Mouse (Mus musculus): ENCODE results near the gene Slc12a3.
A peak's percentile ranks its signal among the peaks of the same experiment; 100 is the strongest.
"Not testable (repeated sequence)": the region's sequence is repeated elsewhere in the genome, so short reads cannot be mapped to it uniquely, and the experiment has no call there.

The Slc12a3 gene

DNA sequence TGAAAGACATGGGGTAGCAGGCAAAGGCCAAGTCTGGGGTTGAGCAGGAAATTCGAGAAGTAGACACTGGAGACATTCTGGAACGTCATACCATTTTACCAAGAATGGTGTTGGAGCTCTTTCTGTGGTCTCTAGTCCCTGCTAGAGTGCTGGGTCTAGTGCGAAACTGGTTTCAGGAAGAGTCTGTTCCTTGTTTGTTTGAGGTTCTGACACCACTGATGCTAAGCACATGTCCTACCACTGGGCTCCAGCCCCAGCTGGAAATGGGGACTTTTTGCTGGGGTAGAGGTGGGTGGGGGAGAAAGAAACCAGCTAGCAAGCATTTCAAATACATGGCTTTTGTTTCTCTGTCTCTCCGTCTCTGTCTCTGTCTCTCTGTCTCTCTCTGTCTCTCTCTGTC is 48.0 kb downstream of the Slc12a3 start:
- DNase-seq = no peak

DNA sequence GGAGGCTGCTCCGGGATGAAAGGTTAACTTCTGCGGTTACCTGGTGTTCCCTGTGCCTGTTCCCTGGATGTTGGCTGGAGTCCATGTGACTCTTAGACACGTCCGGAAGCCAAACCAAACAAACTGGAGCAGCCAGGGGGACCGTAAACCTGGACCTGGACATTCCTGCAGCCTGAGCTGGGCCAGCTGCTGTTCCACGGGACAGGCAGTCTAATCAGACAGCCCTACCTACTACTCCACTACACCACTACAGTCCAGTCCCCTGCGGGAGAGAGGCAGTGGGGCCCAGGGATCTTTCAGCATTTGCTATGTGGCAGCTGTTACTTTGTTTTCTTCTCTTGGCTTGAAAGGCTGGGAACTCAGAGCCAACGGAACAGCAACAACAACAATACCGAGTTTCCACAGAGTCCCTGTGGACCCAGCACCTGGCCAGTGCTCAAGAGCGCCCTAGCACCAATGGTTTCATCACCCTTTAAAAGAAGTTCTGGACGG is 48.8 kb downstream of the Slc12a3 start:
- no peak for DNase-seq

GRCm38 (mm10) chr8:94378763-94379415 is 49.9 kb downstream of the Slc12a3 start:
- no peak for DNase-seq

DNA sequence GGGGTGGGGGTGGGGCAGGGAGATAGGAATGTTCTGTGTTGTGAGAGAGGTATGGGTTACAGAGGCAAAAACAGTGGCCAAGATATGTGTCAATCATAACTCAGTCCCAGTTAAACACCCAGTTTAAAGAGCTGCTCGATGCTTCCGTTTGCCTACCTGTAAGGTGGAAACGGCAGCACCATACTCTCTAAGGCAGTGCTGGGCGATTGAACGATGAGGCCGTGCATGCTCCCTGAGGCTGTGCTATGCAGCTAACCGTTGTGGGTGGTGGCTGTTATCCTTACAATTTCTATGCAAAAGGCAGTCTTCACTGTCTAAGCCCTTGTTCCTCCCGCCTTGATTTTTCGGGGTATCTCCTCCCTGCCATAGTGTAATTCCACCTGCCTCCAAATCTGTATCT is 50.7 kb downstream of the Slc12a3 start:
- no peak for DNase-seq

- no peak for DNase-seq
Observed at GRCm38 (mm10) chr8:94384166-94384565, 55.2 kb downstream of the Slc12a3 start.

GRCm38 (mm10) chr8:94385506-94386213 is 56.7 kb downstream of the Slc12a3 start:
- peak; percentile 21 for DNase-seq

DNA sequence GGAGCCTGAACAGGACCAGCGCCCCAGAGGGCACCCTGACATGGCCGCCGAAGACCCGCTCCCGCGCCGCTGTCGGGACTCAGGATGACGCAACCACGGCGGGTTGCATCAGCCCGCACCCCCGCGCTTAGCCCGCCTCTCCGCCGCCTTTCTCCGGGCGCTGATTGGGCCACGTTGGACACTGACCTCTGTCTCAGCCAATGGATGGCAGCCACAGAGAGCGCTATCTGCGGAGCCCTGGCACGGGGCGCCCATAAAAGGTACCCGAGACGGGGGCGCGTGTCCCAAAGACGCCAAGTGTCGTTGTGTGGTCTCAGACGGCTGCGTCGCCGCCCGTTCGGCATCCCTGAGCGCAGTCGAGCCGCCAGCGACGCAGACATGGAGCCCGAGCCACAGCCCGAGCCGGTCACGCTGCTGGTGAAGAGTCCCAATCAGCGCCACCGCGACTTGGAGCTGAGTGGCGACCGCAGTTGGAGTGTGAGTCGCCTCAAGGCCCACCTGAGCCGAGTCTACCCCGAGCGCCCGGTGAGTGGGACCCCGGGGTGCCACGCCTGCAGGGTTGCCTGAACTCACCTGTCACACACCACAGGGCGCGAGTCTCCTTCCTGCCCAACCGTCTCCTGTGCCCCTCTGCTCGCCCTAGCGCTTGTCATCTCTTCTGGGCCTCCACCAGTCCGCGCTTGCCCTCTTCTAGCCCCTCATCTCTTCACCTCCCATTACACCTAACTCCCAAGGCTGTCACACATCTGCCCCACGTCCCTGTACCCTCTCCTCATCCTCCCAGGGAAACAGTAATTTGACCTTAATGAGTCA is 57.4 kb downstream of the Slc12a3 start, which contains the start of gene Herpud1:
TSS of gene Herpud1 (plus strand) at position 225 of the 813 bp plus-strand sequence.
- peak; percentile 98 for DNase-seq

GRCm38 (mm10) chr8:94387027-94387684 is 58.2 kb downstream of the Slc12a3 start:
- DNase-seq = peak; percentile 71

DNA sequence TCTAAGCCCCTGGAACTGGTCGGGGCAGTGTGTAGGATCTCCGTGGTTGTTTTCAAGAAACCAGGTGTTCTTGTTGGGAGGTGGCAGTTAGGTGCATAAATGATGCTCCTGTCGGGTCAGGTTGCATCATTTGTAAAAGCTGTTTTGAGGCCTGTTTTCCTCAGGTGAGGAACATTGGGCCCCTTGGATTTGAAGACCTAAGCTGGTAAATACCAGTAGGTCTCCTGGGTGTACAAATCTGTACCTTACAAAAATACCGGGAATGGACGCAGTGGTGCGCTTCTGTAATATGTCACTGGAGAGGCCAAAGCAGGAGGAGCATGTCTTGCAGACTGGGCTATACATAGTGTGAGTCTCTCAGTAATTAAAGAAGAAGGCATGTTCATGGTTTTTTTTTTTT is 58.8 kb downstream of the Slc12a3 start:
- DNase-seq = no peak

DNA sequence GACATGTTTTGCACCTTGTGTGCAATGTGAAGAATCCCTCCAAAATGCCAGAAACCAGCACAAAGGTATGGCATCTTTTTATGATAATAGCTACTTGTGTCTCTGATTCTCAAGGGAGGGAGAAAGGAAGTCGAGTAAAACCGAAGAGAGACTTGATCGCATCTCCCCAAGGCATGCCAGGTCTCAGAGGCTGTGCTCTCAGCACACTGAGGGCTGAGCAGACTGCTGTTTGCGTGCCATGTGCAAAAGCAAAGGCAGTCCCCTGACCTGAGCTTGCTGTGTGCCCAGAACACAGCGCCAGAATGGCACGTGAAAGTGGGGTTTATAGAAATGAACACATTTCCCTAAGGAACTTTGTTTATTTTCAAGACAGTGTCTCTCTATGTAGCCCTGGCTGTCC is 60.5 kb downstream of the Slc12a3 start:
- no peak for DNase-seq

GRCm38 (mm10) chr8:94390429-94390828 is 61.4 kb downstream of the Slc12a3 start:
- DNase-seq = no peak

DNA sequence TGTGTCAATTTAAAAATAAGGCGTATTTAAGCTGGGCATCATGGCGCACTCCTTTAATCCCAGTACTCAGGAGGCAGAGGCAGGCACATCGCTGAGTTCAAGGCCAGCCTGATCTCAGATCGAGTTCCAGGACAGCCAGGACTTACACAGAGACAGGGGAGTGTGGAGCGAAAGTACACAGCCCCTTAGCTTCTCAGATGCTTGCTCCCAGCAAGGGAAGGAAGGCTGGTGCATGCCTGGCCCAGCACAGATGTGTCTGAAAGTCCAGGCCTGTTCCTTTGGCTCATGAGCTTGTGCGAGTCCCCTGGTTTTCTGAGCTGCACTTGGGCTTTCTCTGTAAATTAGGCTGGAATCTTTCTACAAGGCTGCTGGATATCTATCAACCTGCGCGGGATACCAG is 61.9 kb downstream of the Slc12a3 start:
- no peak for DNase-seq

GRCm38 (mm10) chr8:94392147-94392546 is 63.1 kb downstream of the Slc12a3 start:
- DNase-seq = no peak

DNA sequence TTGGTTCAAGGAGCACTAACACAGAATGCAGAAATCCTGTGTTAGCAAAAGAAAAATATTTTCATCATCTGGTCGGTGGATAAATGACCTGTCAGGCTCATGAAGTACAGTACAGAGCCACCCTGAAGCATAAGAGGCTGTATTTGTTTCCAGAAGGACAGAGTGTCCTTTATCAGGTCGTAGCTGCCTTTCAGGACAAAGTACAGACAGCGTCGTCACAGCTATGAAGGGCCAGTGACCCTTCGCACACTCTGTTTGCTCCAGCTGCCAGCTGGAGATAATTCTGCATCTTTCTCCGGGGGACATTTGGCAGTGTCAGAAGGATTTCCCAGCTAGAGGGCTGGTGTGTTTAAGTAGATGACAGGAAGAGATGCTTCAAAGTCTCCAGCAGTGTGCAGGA is 63.6 kb downstream of the Slc12a3 start:
- no peak for DNase-seq

- DNase-seq = no peak
Observed at GRCm38 (mm10) chr8:94395851-94396540, 67.0 kb downstream of the Slc12a3 start.

GRCm38 (mm10) chr8:94396964-94397657 is 68.1 kb downstream of the Slc12a3 start:
- peak; percentile 50 for DNase-seq

GRCm38 (mm10) chr8:94398587-94398986 is 69.6 kb downstream of the Slc12a3 start:
- peak; percentile 63 for DNase-seq

DNA sequence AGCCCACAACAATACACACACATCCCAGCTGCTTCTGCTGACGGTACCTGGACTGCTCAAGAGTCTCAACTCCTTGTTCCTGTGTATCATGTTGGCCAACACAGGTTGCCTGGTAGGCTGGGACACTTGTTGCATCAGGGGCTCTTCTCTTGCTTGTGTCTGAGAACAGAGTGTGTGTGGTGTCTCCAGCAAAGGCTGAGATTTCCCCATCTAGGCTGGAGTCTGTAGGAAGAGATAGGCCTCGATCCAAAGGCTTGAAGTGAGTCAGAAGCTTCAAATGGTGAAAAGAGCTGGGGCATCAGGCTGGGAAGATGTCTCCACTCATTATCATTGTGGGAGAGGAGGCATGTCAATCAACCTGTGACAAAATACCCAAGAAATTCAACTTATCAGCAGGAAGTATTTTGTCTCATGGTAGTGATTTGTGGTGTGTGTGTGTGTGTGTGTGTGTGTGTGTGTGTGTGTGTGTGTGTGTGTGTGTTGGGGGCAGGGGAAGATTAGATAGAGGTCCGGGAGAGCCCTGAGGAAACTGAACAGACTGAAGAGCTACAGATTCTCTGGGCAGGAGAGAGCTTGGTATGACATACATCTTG is 70.5 kb downstream of the Slc12a3 start:
- DNase-seq = no peak

DNA sequence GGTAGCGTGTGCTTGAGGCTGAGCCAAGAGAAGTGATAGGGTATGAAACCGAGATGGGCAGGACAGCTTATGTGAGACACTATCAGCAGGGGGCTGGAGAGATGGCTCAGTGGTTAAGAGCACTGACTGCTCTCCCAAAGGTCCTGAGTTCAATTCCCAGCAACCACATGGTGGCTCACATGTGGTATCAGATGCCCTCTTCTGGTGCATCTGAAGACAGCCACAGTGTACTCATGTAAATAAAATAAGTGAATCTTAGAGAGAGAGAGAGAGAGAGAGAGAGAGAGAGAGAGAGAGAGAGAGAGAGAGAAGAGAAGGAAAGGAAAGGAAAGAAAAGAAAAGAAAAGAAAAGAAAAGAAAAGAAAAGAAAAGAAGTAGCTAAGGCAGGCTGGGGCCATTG is 71.0 kb downstream of the Slc12a3 start:
- DNase-seq = not testable (repeated sequence)

- no peak for DNase-seq
Observed at GRCm38 (mm10) chr8:94408443-94409080, 79.6 kb downstream of the Slc12a3 start.

- no peak for DNase-seq
Observed at GRCm38 (mm10) chr8:94409523-94409922, 80.5 kb downstream of the Slc12a3 start.
